Mouse (Mus musculus): ENCODE results near the gene Ap1b1. TPM values are rescaled to one million over a fixed set of nuclear protein-coding genes. Genes with fewer than 3 reads are reported as not detected.
A peak's percentile ranks its signal among the peaks of the same experiment; 100 is the strongest.

Gene Ap1b1
- polyA plus RNA-seq, 1 experiment from 2014 or later = 82.7 TPM

DNA sequence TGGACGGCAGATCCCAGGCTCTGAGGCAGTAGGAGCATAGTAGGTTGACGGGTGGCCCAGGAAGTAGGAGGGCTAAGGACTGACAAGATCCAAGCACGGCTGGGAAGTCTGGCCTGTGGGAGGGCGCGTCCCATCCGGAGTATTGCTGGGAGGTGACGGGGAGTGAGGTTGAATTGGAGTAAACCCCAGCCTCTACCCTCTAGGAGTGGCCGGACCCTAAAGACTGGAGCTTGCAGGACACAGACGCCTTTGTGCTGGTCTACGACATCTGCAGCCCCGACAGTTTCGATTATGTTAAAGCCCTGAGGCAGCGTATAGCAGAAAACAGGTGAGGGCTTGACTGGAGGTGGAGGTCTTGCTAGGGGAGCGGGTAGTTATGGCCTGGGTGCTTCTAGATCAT lies 72.6 kb downstream of the Ap1b1 start:
- Histone ChIP-seq H3K4me2 (replicated peaks) (no peak overlapping the region), H3K27me3 (replicated peaks) (peaks cover 95% of the 10 kb centered on the region), H3K9ac (no peak overlapping the region), H3K4me1 (peaks cover 48% of the 10 kb centered on the region), H3K27ac (no peak overlapping the region), H3K9me3 (no peaks in the 10 kb centered on the region), H3K36me3 (no peaks in the 10 kb centered on the region), H3K4me3 (0 out of 2 replicates have a peak overlapping the region, but pooled peaks have one; percentile 7)
- 24% methylated on average over 14 of the region's 14 CpGs for WGBS
- ATAC-seq (ENCODE audit: low FRiP score, low read depth) = no peak

DNA sequence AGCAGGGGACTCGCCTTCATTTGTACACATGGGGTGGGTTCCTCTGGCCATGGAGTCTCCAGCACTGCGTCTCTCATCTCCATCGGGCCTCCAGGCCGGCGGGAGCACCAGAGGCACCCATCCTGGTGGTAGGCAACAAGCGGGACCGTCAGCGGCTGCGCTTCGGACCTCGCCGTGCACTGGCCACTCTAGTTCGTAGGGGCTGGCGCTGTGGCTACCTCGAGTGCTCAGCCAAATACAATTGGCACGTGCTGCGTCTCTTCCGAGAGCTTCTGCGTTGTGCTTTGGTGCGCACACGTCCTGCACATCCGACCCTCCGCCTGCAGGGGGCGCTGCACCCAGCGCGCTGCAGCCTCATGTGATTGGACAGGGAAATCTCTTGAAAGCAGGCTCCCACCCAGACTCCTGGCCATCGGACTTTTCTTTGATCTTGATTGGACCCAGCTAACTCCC lies 73.1 kb downstream of the Ap1b1 start:
- WGBS = 10% methylated on average over 27 of the region's 27 CpGs
- ATAC-seq (ENCODE audit: low FRiP score, low read depth) = no peak

DNA sequence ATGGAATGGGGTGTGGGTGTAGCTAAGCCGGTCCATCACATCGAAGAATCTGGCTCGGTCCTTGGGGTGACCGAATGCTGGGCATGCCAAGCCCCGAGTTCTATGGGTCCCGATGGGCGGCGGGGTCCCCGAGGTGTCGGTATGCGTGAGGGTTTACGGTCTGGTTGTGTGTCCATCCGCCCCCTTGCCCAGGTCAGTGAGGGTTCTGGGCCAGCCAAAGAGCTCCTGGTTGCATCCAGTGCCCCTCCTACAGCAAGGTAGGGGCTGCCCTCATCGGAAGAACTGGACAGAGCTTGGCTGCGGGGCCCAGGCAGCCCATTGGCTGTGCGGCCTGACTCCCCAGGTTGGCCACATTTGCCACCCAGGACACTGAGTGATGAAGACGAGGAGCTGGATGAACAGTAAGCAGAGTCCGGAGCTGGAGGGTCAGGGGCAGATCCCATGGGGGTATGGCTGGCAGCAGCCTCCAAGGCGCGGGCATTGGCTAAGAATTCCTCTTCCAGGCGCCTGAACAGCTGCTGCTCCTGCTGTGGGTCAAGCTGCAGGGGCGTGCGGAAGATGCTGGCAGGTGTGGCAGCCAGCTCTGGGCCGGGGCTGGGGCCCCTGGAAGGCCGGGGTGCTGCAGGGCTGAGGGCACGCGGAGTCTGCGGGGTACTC lies 74.3 kb downstream of the Ap1b1 start:
- H3K36me3 ChIP-seq = no peaks in the 10 kb centered on the region
- peaks cover 55% of the 10 kb centered on the region for H3K4me1 ChIP-seq
- H3K27ac ChIP-seq = no peak overlapping the region
- H3K9me3 ChIP-seq = no peaks in the 10 kb centered on the region
- peak overlapping the region; percentile 64 for H3K4me2 ChIP-seq (replicated peaks)
- no peak for ATAC-seq (ENCODE audit: low FRiP score, low read depth)
- H3K9ac ChIP-seq = 0 out of 2 replicates have a peak overlapping the region, but pooled peaks have one; percentile 44
- H3K4me3 ChIP-seq = peak overlapping the region; percentile 29
- peaks cover 90% of the 10 kb centered on the region for H3K27me3 ChIP-seq (replicated peaks)
- 47% methylated on average over 28 of the region's 28 CpGs for WGBS

More for the DNA sequence above, 73.1 kb downstream of the Ap1b1 start:
- peak overlapping the region; percentile 30; the same call in 1 of the 2 replicates for H3K4me2 ChIP-seq (replicated peaks)
- no peak overlapping the region for H3K9ac ChIP-seq
- H3K27me3 ChIP-seq (replicated peaks) = peaks cover 99% of the 10 kb centered on the region
- no peaks in the 10 kb centered on the region for H3K9me3 ChIP-seq
- no peak overlapping the region for H3K4me3 ChIP-seq
- H3K36me3 ChIP-seq = no peaks in the 10 kb centered on the region
- H3K27ac ChIP-seq = no peak overlapping the region
- H3K4me1 ChIP-seq = peaks cover 53% of the 10 kb centered on the region

DNA sequence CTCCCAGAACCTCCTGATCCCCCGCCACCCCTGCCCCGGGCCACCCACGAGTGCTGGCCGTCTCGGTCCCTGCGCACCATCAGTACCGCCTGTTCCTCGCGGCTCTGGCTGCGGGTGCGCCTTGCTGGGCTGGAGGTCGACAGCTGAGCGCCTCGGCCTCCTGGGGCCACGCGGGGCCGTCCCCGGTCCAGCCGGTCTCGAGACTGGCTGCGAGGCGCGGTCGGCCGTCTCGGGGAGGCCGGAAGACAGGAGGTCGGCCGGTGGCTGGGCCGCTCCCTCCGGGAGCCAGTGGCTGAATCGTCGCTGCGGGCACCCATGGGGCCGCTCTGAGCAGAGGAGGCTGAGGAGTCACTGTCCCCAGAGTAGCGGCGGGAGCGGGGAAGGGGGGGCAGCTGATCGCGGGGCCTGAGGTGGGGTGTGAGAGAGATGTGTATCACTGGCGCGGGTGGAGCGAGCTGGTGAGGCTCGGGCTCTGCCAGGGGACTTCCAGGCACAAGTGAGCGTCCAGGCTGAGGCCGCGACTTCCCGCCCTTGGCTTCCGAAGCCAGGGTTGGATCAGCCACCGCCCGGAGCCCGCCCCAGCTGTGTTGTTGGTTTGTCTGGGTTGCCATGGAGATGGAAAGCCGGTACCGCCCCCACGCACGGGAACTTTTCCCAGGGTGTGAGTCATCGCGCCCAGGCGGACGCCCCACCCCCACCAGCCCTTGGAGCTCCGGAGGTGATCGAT lies 75.0 kb downstream of the Ap1b1 start:
- Histone ChIP-seq H3K27ac (no peak overlapping the region), H3K4me1 (peaks cover 55% of the 10 kb centered on the region), H3K9ac (peak overlapping the region; percentile 44), H3K27me3 (replicated peaks) (peaks cover 83% of the 10 kb centered on the region), H3K4me2 (replicated peaks) (peak overlapping the region; percentile 64), H3K9me3 (no peaks in the 10 kb centered on the region), H3K4me3 (peak overlapping the region; percentile 29), H3K36me3 (no peaks in the 10 kb centered on the region)
- 2% methylated on average over 62 of the region's 62 CpGs for WGBS
- ATAC-seq (ENCODE audit: low FRiP score, low read depth) = peak; percentile 18; the same call in 1 of the 2 replicates

DNA sequence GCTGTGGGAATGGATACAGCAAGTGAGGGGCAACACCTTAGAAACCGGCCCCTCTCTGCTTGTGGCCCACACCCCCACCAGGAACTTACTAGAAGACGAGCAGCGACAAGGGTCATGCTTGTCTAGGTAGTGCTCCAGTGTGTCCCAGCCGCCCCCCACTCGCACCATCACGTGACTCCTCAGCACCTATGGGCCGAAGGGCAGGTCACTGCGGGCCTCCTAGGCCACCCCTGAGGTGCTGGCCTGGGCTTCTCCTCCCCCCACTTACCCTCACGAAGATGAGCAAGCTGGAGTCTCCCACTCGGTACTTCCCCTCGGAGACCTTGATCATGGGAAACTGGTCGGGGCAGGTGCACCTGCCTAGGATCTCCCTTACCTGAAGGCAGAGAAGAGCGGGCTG lies 75.7 kb downstream of the Ap1b1 start:
- H3K4me1 ChIP-seq = peaks cover 55% of the 10 kb centered on the region
- no peak overlapping the region for H3K9ac ChIP-seq
- WGBS = 16% methylated on average over 13 of the region's 13 CpGs

DNA sequence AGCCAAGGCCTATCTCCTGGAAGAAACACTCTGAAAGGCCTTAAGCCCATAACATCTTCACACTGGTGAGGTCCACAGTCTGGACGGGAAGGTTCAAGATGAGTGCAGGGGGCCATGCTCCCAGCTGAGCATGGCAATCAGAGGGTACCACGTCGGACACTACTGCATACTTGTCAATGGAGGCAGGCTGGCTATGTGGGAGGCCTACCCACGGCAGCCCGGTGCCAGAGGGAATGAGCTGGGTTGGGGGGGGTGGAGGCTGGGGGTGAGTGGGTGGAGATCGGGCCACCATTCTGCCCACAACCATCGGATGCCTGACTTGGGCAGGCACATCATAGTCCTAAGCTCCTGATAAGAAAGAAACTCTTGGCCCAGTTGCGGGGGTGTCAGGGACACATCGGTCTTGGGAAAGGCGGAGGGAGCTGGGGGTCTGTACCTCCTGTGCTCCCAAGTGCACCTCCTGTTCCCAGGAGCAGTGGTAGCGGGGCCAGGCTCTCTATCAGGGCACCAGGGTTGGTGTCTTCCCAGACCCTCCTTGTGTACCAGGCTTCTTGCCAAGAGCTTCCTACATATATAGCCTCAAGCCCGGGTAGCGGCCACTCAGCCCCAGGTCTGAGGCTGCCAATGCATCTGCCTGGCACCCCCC lies 76.4 kb downstream of the Ap1b1 start:
- Histone ChIP-seq H3K9me3 (no peaks in the 10 kb centered on the region), H3K9ac (no peak overlapping the region), H3K4me1 (peaks cover 50% of the 10 kb centered on the region), H3K27me3 (replicated peaks) (peaks cover 69% of the 10 kb centered on the region), H3K4me2 (replicated peaks) (peak overlapping the region; percentile 64), H3K4me3 (no peak overlapping the region), H3K27ac (no peak overlapping the region), H3K36me3 (peaks cover 2% of the 10 kb centered on the region)
- no peak for ATAC-seq (ENCODE audit: low FRiP score, low read depth)
- WGBS = 57% methylated on average over 13 of the region's 13 CpGs

More for the DNA sequence above, 75.7 kb downstream of the Ap1b1 start:
- Histone ChIP-seq H3K9me3 (no peaks in the 10 kb centered on the region), H3K4me2 (replicated peaks) (peak overlapping the region; percentile 64), H3K4me3 (peak overlapping the region; percentile 29), H3K36me3 (no peaks in the 10 kb centered on the region), H3K27ac (no peak overlapping the region), H3K27me3 (replicated peaks) (peaks cover 75% of the 10 kb centered on the region)
- no peak for ATAC-seq (ENCODE audit: low FRiP score, low read depth)

DNA sequence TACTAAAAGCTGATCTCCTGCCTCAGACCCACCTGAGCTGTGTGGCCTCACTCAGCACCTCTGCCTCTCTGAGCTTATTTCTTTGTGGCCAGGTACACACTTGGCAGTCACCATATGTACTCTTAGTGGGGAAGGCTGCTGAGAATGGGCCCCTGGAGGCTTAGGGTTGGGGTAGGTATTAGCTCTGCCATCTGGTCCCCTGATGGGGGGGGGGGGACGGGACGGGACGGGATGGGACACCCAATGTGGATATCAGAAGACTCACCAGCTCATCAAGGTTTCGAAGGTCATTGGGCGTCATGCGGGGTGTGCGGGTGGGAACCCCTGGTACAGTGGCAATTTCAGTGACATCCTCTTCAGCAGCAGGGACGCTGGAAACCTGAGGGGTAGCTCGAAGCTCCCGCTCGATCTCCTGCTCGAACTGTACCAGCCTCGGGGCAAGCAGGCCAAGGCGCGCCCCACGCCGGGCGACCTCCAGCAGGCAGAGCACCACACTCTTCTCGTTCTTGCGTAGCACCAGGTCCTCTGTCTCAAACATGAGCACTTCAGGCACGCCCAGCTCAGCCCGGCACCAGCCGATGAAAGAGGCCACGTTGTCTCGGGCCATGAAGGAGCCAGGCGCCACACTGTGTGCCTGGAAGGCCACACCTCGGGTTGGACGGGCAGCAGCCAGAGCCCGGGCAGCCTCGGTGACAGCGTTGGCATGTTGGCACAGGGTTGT lies 77.1 kb downstream of the Ap1b1 start:
- no peak for ATAC-seq (ENCODE audit: low FRiP score, low read depth)
- Histone ChIP-seq H3K36me3 (peaks cover 10% of the 10 kb centered on the region), H3K4me1 (peaks cover 45% of the 10 kb centered on the region), H3K4me3 (peak overlapping the region; percentile 66), H3K27ac (no peak overlapping the region), H3K4me2 (replicated peaks) (peak overlapping the region; percentile 64), H3K27me3 (replicated peaks) (peaks cover 61% of the 10 kb centered on the region), H3K9ac (peak overlapping the region; percentile 6; the same call in 1 of the 2 replicates), H3K9me3 (no peaks in the 10 kb centered on the region)
- WGBS = 50% methylated on average over 31 of the region's 31 CpGs

DNA sequence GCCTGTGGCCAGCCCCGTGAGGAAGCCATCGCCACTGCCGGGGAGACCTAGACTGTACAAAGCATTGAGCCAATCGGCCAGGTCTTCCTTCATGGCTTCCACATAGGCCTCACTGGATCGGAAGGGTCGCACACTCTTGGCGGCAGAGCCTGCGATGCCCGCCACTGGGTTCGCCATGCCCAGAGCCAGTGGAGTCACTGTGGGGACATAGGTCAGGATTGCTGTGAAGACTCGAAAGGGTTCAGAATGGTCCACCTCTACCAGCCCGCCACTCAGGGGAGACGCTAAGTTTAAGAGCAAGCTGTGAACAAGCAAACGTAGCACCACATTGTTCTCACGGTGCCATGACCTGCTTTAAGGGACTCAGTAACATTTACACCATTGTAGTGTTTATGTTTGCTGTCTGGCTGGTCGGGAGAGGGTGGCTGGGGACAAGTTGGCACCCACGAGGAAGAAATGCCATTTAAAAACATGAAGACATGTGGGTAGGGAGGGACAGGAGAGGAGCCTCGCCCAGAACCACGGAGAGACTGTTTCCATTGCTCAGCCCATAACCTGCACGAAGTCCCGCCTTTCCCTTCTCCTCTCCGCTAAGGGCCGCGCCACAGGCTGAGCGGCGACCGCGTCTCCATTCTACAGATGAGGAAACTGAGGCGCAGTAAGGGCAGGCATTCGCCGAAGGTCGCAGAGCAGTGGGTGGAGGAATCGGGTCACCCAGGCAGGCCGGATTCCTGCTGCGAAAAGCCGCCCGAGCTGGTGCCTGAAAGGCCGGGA lies 77.8 kb downstream of the Ap1b1 start:
- Histone ChIP-seq H3K4me2 (replicated peaks) (peak overlapping the region; percentile 64), H3K4me3 (peak overlapping the region; percentile 66), H3K27ac (no peak overlapping the region), H3K9ac (peak overlapping the region; percentile 61), H3K9me3 (no peaks in the 10 kb centered on the region), H3K4me1 (peaks cover 45% of the 10 kb centered on the region), H3K27me3 (replicated peaks) (peaks cover 54% of the 10 kb centered on the region), H3K36me3 (peaks cover 17% of the 10 kb centered on the region)
- 14% methylated on average over 38 of the region's 38 CpGs for WGBS
- 0 out of 2 replicates have a peak, but pooled peaks have one; percentile 2 for ATAC-seq (ENCODE audit: low FRiP score, low read depth)

DNA sequence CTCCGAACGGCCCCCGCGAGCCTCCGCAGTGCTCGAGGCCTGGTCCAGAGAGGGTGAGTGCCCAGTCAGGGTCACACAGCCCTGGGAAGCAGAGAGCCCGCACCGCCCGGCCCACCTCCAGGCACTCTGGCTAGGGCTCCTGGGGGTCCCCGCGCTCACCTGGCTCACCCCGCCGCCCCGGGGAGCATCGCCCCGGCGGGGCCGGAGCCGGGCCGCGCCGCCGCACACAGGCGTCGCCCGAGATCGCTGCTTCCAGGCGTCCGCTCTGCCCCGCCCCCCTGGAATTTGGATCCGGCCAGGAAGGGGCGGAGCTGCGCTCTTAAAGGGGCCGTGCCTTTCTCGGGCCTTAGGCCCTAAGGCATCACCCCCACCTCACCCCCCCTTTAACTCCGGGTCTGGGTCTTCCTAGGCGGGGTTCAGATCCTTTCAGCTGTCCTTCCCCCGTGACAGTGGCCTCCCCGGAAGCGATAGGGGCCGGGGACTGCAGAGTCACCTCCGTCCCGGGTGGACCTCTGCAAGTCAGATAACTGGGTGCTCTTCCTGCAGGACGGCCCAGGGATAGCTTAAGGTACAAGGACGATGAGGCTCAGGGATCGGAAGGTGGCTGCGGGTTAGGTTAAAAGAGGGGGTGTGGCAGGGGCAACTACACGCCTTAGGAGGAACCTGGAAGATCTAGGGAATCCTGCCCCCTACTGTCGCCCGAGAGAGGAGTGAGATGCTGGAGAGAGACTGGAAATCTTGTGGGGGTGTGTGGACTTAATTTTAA lies 78.6 kb downstream of the Ap1b1 start, which contains the start of gene Gas2l1:
Gas2l1 (minus strand) TSS at position 272 of the 766 bp plus-strand sequence.
- Histone ChIP-seq H3K27ac (no peak within 1 kb of the TSS), H3K4me1 (peaks cover 41% of the 10 kb centered on the region), H3K36me3 (peaks cover 22% of the 10 kb centered on the region), H3K9ac (peak within 1 kb of the TSS; percentile 61), H3K9me3 (no peaks in the 10 kb centered on the region), H3K4me2 (replicated peaks) (peak within 1 kb of the TSS; percentile 64), H3K4me3 (peak within 1 kb of the TSS; percentile 66), H3K27me3 (replicated peaks) (peaks cover 46% of the 10 kb centered on the region)
- peak; percentile 82 for ATAC-seq (ENCODE audit: low FRiP score, low read depth)
- under 1% methylated on average over 49 of the region's 50 CpGs for WGBS

DNA sequence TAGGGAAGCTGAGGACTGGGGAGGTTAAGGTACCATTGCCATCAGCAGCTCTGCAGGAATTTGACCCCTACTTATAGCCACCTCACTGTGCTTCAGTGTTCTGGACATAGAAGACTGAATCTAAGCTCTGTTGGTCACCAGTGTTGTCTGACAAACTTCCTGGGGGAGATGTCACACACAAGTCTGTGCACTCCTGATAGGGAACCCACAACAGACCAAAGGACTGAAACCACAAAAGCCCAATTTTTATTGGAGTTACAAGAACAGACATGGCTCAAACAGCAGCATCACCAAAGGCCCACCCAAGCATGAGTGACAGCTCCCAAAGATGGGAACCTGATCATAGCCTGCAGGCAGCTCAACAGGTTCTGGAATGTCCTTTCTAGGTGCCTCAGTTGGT lies 80.4 kb downstream of the Ap1b1 start:
- ATAC-seq (ENCODE audit: low FRiP score, low read depth) = no peak
- no peak overlapping the region for H3K9ac ChIP-seq
- no peak overlapping the region for H3K27ac ChIP-seq
- H3K4me3 ChIP-seq = no peak overlapping the region
- no peaks in the 10 kb centered on the region for H3K9me3 ChIP-seq
- H3K27me3 ChIP-seq (replicated peaks) = peaks cover 28% of the 10 kb centered on the region
- H3K4me2 ChIP-seq (replicated peaks) = no peak overlapping the region
- H3K4me1 ChIP-seq = peaks cover 28% of the 10 kb centered on the region
- peaks cover 40% of the 10 kb centered on the region for H3K36me3 ChIP-seq
